Mouse (Mus musculus) heart, postnatal 0 days (tissue): ENCODE measurements around the gene Dhdh.

Experiments
- CTCF ChIP-seq: IDR thresholded peaks from 2 replicates; pipeline ENCODE4 v1.5.1; 2016; ENCODE audit warnings: antibody characterized with exemption, control low read depth, low read depth
- EP300 ChIP-seq: IDR thresholded peaks from 2 replicates; pipeline ENCODE4 v1.6.1; 2016; ENCODE audit warnings: antibody characterized with exemption, low read depth

DNA sequence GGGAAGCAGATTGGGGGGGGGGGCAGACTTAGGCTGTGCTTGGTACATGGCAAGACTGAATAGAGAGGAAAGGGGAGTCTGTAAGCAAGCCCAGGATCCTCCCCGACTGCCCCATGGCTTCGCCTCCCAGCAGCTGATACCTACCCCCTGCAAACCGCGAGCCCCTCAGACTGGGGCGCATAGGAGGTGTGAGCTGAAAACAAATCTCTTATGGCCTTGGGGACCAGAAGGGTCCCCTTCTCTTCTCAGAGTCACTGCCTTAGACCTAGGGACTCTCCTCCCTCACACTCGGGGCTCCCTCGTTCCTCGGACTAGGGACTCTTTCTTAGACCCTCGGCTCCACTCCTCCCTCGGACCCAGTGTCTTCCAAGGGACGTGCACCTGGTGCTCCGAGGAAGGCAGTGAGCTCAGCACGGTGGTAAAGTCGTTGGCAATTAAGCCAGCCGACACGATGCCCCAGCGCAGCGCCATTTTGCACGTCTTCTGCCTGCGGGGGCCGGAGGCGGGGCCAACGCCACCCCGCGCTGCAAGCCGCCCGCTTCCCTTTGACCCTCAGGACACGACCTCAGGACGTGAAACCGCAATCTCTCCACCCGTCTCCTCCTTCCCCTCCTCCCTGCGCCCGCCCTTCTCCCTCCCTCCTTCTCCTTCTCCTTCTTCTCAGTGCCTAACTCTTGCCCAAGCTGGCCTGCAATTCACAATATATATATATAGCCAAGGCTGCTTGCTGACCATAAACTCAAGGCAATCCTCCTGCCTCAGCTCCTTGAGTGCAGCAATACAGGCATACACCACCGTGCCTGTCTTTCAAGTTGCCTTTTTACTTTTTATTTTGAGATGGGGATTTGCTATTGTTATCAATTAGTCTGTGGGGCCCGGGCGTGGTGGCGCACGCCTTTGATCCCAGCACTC lies at the start of gene Dhdh:
- TF ChIP-seq CTCF: no peak
- TF ChIP-seq EP300: no peak
